Mouse (Mus musculus) intestine, embryonic 14.5 days (tissue): ENCODE measurements at regions not wholly inside any gene's neighbourhood (a gene's known extent, or its start where the extent isn't known, plus 50 kb on each side); places are given as distances from the start of the nearest gene placed in this dataset.

ENCODE experiments used
- ATAC-seq: fragments of 200-750 bp; cut with Nextera tagmentation; replicated peaks from 2 replicates; pipeline ENCODE4 v1.8.0; 2017; ENCODE audit warnings: low read depth, moderate number of reproducible peaks, moderate TSS enrichment, moderate library complexity; ENCODE audit not compliant: low FRiP score, low TSS enrichment
- DNase-seq: peaks from one replicate; pipeline ENCODE4 v3.0.0-alpha.2; 2018; ENCODE audit warnings: low spot score
- H3K27ac ChIP-seq: fragments of 300-500 bp; sonication (generic); 2 replicates; pipeline ENCODE4 v1.5.1; 2014; ENCODE audit warnings: low read depth, mild to moderate bottlenecking, control low read depth
- H3K27me3 ChIP-seq: fragments of 300-500 bp; sonication (generic); replicated peaks from 2 replicates; pipeline ENCODE4 v1.6.1; 2014; ENCODE audit warnings: low read length, control low read depth; ENCODE audit not compliant: control insufficient read depth, insufficient read depth
- H3K36me3 ChIP-seq: fragments of 300-500 bp; sonication (generic); 2 replicates; pipeline ENCODE4 v1.6.1; 2014; ENCODE audit warnings: low read length, control low read depth; ENCODE audit not compliant: control insufficient read depth, insufficient read depth
- H3K4me1 ChIP-seq: fragments of 300-500 bp; sonication (generic); replicated peaks from 2 replicates; pipeline ENCODE4 v1.6.1; 2014; ENCODE audit warnings: low read length, control low read depth, mixed read lengths; ENCODE audit not compliant: control insufficient read depth, insufficient read depth
- H3K4me2 ChIP-seq: fragments of 300-500 bp; sonication (generic); 2 replicates; pipeline ENCODE4 v1.6.1; 2014; ENCODE audit warnings: low read length
- H3K4me3 ChIP-seq: fragments of 300-500 bp; sonication (generic); 2 replicates; pipeline ENCODE4 v1.5.1; 2014; ENCODE audit warnings: low read depth, low read length, control low read depth, mixed read lengths
- H3K9ac ChIP-seq: fragments of 300-500 bp; sonication (generic); 2 replicates; pipeline ENCODE4 v1.6.1; 2014; ENCODE audit warnings: mild to moderate bottlenecking, low read length
- H3K9me3 ChIP-seq: fragments of 300-500 bp; sonication (generic); 2 replicates; pipeline ENCODE4 v1.6.1; 2016; ENCODE audit warnings: low read length, control low read depth; ENCODE audit not compliant: control insufficient read depth
- WGBS: fragments of 180-500 bp; shearing (Covaris S2); extraction: QIAGEN DNeasy Blood & Tissue Kit; methylation state at CpG from one replicate; pipeline ENCODE4 v1.1.7; 2014; 5-methylcytosine and 5-hydroxymethylcytosine counted together

DNA sequence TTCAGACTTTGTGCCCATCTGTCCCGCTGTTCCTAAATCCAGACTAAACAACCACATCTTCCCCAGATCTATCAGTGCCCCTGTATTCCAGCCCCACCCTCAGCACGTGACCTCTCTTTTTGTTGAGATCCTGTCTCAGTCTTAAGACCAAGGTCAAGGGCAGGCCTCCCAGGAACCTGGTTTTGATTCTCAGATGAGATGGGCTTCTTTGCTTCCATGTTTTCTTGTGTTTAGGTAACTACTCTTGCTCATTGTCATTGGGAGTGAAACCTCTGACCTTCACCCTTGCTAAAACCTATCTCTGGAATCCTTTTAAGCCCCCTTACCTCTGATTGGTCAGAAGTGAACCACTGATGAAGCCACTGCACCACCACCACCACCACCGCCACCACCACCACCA, 112.1 kb downstream of the Matn1 start:
- H3K9ac ChIP-seq = no peak overlapping the region
- no peak overlapping the region for H3K4me3 ChIP-seq
- H3K9me3 ChIP-seq = peaks cover 10% of the 10 kb centered on the region
- DNase-seq (no peak), ATAC-seq (no peak)
- 84% methylated on average over 3 of the region's 3 CpGs for WGBS
- no peak overlapping the region for H3K27ac ChIP-seq
- H3K36me3 ChIP-seq = no peaks in the 10 kb centered on the region
- H3K4me1 ChIP-seq = no peaks in the 10 kb centered on the region
- H3K27me3 ChIP-seq = no peaks in the 10 kb centered on the region
- no peak overlapping the region for H3K4me2 ChIP-seq

DNA sequence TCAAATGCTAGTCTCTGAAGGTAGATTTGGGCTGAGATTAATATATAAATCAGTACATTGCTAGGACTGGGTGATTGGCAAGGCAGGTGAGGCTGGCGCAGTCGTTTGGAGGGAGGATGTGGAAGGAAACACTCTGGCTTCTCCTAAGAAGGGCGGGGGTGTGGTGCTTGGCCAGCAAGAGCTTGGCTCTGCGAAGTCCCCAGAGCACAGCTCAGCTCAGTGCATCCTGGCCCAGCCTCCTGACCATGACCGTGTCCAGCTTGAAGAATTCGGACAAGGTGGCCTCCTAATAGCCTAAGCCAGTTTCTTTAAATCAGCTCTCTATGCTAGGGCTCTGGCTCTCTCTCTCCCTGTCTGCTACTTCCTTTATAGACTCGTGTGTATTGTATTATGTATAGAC, 115.4 kb downstream of the Matn1 start:
- DNase-seq = no peak
- H3K9me3 ChIP-seq = no peaks in the 10 kb centered on the region
- no peaks in the 10 kb centered on the region for H3K4me1 ChIP-seq
- H3K4me2 ChIP-seq = no peak overlapping the region
- H3K27ac ChIP-seq = no peak overlapping the region
- H3K27me3 ChIP-seq = no peaks in the 10 kb centered on the region
- H3K4me3 ChIP-seq = no peak overlapping the region
- no peaks in the 10 kb centered on the region for H3K36me3 ChIP-seq
- H3K9ac ChIP-seq = no peak overlapping the region
- 45% methylated on average over 7 of the region's 7 CpGs for WGBS
- ATAC-seq = no peak; the same call in 1 of the 2 replicates

DNA sequence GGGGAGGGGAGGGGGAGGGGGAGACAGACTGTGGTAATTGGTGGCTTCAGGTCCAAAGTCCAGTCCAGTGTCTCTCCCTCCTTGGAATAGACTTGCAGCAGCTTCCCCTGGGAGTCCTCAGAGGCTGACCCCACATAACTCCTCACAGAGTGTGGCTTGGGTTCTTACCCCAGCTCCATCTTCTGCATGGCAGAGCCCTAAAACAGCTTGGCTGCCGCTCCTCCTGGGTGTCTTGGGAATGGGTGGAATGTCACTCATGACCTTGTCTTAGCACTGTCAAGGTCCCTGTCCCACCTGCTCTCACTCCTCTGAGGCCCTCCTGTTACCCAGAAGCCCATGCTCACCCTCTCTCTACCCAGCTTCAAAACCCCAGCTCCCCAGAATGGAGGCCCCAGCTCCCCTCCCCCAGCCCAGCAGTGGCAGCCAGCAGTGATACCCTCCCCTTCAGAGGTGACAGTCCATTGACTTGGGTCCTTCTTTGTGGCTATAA, 116.1 kb downstream of the Matn1 start:
- no peak overlapping the region for H3K4me3 ChIP-seq
- ATAC-seq = peak; percentile 60
- no peak overlapping the region for H3K4me2 ChIP-seq
- no peaks in the 10 kb centered on the region for H3K4me1 ChIP-seq
- DNase-seq = peak; percentile 63
- H3K36me3 ChIP-seq = no peaks in the 10 kb centered on the region
- 0 out of 2 replicates have a peak overlapping the region, but pooled peaks have one; percentile 38 for H3K27ac ChIP-seq
- no peaks in the 10 kb centered on the region for H3K27me3 ChIP-seq
- H3K9ac ChIP-seq = no peak overlapping the region
- H3K9me3 ChIP-seq = no peaks in the 10 kb centered on the region
- WGBS = 33% methylated on average over 1 of the region's 1 CpGs

DNA sequence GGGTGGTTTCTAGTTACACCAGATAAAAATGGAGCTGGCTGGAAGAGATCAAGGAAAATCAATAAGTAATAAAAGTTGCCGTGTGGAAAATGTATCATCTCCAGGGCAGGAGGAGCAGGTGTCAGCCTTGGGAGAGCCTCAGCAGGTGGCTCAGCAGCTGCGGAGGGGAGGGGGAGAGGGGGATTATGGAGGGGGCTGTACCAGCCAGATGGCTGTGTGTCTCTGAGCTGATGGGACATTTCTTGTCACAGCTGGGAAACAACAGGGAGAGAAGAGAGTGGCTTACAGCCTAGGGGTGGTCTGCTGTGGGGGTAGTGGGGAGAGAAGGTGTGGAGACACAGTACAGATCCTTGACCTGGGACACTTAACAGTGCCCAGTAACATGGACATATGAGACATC, 116.5 kb downstream of the Matn1 start:
- no peaks in the 10 kb centered on the region for H3K9me3 ChIP-seq
- no peak overlapping the region for H3K4me3 ChIP-seq
- H3K4me1 ChIP-seq = no peaks in the 10 kb centered on the region
- no peaks in the 10 kb centered on the region for H3K36me3 ChIP-seq
- peak; percentile 25; the same call in 1 of the 2 replicates for ATAC-seq
- H3K27ac ChIP-seq = no peak overlapping the region
- no peak overlapping the region for H3K9ac ChIP-seq
- DNase-seq = no peak
- 4% methylated on average over 2 of the region's 2 CpGs for WGBS
- H3K4me2 ChIP-seq = no peak overlapping the region
- no peaks in the 10 kb centered on the region for H3K27me3 ChIP-seq

DNA sequence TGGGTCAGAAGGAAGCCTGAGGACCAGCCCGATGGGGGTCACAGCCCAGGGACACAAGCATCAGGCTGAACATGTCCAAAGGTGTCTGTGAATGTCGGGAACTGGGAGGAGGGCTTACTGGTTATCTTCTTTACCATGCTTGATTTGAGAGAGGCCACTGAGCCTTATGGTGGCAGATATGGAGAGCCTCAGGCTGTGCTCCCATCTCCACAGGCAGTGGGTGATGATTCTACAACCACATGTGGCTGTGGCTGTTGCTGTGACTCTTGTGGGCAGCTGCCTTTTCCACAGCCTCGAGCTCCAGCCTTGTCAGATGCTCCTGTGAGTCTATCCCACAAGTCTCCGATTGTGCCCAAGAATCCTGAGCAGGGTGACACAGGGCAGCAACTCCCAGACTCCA, 118.4 kb downstream of the Matn1 start:
- H3K4me3 ChIP-seq = no peak overlapping the region
- H3K27ac ChIP-seq = no peak overlapping the region

DNA sequence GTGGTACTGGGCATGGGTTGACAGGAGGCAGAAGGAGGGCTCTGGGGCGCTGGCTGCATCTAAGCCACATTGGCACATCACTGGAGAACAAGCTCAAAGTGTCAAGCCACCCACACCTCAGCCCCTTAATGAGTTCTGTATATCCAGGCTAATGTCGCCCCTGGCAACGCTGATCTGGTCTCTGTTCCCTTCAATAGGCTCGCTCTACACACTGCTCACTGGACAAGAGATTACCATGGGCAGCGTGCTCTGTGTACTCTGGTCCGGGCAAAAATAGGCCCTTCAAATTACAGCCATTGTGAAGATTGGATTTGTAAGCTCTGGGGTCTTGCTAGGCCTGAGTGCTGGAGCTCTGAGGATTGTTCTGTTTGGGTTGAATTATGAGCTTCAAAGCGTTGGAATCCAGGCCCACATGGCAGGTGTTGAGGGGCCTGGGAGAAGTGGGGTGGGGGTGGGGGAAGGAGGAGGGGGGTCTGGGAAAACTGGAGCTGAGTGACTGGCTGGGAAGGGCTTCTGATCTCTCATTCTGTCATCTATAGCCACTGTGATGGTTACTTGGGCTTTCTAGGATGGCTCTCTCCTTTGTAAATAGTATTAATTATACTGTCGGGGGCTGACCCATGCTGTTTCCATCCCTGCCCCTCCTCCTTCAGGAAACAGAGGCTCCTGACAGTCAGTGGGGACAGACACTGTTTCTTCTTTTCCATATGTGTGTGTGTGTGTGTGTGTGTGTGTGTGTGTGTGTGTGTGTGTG, 122.2 kb downstream of the Matn1 start:
- Histone ChIP-seq H3K4me2 (no peak overlapping the region), H3K27ac (no peak overlapping the region), H3K36me3 (no peaks in the 10 kb centered on the region), H3K27me3 (no peaks in the 10 kb centered on the region), H3K9ac (no peak overlapping the region), H3K9me3 (no peaks in the 10 kb centered on the region), H3K4me1 (no peaks in the 10 kb centered on the region; the same call in 1 of the 2 replicates), H3K4me3 (no peak overlapping the region)
- WGBS = 40% methylated on average over 8 of the region's 8 CpGs
- ATAC-seq (no peak), DNase-seq (no peak)

More for the DNA sequence above, 118.4 kb downstream of the Matn1 start:
- no peak for ATAC-seq
- WGBS = 67% methylated on average over 4 of the region's 4 CpGs
- DNase-seq = no peak
- Histone ChIP-seq H3K9me3 (no peaks in the 10 kb centered on the region), H3K27me3 (no peaks in the 10 kb centered on the region), H3K9ac (no peak overlapping the region), H3K36me3 (no peaks in the 10 kb centered on the region), H3K4me2 (no peak overlapping the region), H3K4me1 (no peaks in the 10 kb centered on the region; the same call in 1 of the 2 replicates)

DNA sequence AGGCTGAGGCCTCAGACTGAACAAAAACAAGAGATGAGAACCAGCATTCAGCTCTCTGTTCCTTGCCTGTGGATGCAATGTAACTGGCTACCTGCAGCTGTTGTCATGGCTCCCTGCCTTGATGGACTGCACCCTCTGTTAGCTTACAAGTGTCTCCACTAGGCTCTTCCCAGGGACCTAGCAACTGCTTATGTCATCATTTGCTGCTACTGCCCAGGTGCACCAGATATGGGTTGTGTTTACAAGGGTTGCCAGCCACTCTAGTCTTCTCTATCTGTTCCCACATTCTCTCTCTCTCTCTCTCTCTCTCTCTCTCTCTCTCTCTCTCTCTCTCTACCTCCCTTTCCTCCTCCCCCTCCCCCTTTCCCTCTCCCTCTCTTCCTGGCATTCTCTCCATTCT, 126.4 kb downstream of the Matn1 start:
- H3K27ac ChIP-seq = no peak overlapping the region
- ATAC-seq (no peak), DNase-seq (no peak)
- no peak overlapping the region for H3K4me3 ChIP-seq
- no peaks in the 10 kb centered on the region for H3K36me3 ChIP-seq
- H3K9ac ChIP-seq = no peak overlapping the region
- H3K4me1 ChIP-seq = no peaks in the 10 kb centered on the region; the same call in 1 of the 2 replicates
- no peaks in the 10 kb centered on the region for H3K9me3 ChIP-seq
- no peaks in the 10 kb centered on the region for H3K27me3 ChIP-seq
- no peak overlapping the region for H3K4me2 ChIP-seq

DNA sequence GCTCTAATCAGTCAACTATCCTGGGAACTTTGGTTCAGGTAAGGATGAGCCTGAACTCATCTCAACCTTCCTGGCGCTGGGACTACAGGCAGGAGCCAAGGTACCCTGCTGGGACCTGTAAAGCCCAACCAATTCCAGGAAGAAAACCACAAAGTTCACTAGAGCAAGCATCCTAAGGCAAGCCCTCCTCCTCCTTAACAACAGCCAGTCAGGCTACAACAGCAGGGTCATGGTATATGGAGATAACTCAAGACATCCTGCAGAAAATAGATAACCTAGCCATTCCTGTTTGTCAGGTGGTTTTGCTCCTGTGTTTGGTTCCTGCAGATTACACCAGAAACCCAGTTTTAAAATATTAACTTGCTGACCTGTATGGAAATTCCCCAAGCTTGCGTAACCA, 128.4 kb downstream of the Matn1 start:
- no peak for ATAC-seq
- no peaks in the 10 kb centered on the region for H3K27me3 ChIP-seq
- H3K9ac ChIP-seq = no peak overlapping the region
- no peak overlapping the region for H3K27ac ChIP-seq
- no peaks in the 10 kb centered on the region for H3K9me3 ChIP-seq
- no peak overlapping the region for H3K4me2 ChIP-seq
- H3K4me1 ChIP-seq = no peaks in the 10 kb centered on the region
- WGBS = 84% methylated on average over 2 of the region's 2 CpGs
- no peak for DNase-seq
- H3K36me3 ChIP-seq = no peaks in the 10 kb centered on the region
- H3K4me3 ChIP-seq = no peak overlapping the region

DNA sequence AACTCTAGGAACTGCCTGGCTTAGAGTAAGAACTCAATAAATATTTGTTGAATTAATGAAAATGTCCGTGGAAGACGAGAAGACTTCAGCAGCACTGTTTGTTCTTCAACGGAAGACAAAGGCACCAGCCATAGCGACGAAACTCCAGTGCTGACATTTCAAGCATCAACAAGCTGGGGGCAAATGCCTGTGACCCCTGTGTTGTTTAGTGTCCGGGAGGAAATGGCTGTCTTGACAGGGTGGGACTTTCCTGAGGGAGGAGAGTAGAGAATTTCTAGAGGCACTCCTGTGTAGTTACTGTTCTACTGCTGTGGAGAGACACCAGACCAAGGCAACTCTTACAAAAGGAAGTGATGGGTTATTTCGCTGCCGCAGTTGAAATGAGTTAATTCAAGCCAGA, 129.2 kb downstream of the Matn1 start:
- no peak overlapping the region for H3K4me2 ChIP-seq
- 35% methylated on average over 8 of the region's 8 CpGs for WGBS
- no peaks in the 10 kb centered on the region for H3K4me1 ChIP-seq
- no peak overlapping the region for H3K4me3 ChIP-seq
- no peaks in the 10 kb centered on the region for H3K27me3 ChIP-seq
- H3K36me3 ChIP-seq = no peaks in the 10 kb centered on the region
- ATAC-seq = no peak
- H3K27ac ChIP-seq = no peak overlapping the region
- no peak overlapping the region for H3K9ac ChIP-seq
- DNase-seq = no peak
- H3K9me3 ChIP-seq = no peaks in the 10 kb centered on the region
